Mouse (Mus musculus): Measurements from ENCODE around the gene Fam163a. TPM values are rescaled to one million over a fixed set of nuclear protein-coding genes. Genes with fewer than 3 reads are reported as not detected.
"Not testable (repeated sequence)": the region's sequence is repeated elsewhere in the genome, so short reads cannot be mapped to it uniquely, and the experiment has no call there.

Fam163a gene
- polyA plus RNA-seq, 1 experiment from 2014 or later = 7.8 TPM

DNA sequence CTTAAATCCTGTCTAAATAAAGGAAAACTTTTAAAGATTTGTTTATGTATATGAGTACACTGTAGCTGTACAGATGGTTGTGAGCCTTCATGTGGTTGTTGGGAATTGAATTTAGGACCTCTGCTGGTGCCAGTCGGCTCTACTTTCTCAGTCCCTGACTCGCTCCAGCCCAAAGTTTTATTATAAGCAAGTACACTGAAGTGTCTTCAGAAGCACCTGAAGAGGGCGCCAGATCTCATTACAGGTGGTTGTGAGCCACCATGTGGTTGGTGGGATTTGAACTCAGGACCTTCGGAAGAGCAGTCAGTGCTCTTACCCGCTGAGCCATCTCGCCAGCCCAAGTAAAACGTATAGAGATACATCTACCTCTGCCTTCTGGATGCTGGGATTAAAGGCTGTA is 164.8 kb downstream of the Fam163a start:
- Histone ChIP-seq H3K36me3 (ENCODE audit: control insufficient read depth, insufficient read depth, low read length) (peaks cover 22% of the 10 kb centered on the region; the same call in 1 of the 2 replicates), H3K4me1 (replicated peaks; ENCODE audit: control insufficient read depth, insufficient read depth, low read length) (peaks cover 28% of the 10 kb centered on the region)
- not testable (repeated sequence) for H3K27me3 ChIP-seq (replicated peaks; ENCODE audit: control insufficient read depth, insufficient read depth, low read length); H3K4me3 ChIP-seq (ENCODE audit: low read depth, low read length); H3K9me3 ChIP-seq (ENCODE audit: control insufficient read depth, low read length); H3K9ac ChIP-seq (ENCODE audit: low read length); DNase-seq (ENCODE audit: low spot score); ATAC-seq (replicated peaks; ENCODE audit: low FRiP score, low TSS enrichment, low read depth); H3K4me2 ChIP-seq (ENCODE audit: low read length); H3K27ac ChIP-seq (ENCODE audit: low read depth)
- 74% methylated on average over 7 of the region's 7 CpGs for WGBS

DNA sequence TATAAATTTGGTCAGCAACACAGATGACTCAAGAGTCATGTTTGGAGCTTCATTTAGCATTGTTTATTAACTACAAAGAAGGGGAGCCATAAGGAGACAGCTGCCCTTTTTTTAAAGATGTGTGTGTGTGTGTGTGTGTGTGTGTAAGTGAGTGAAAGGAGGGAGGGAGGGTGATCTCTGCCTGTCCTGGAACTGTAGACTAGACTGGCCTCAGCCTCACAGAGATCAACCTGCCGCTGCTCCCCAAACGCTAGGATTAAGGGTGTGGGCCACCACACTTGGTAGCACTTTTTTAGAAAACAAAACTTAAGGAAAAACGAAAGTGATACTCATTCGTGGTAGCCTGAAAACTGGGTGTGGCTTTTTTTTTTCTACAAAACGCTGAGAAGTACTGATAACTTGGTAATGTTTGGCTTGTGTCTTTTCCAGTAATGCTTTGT is 167.7 kb downstream of the Fam163a start:
- no peak overlapping the region for H3K9ac ChIP-seq (ENCODE audit: low read length)
- H3K4me3 ChIP-seq (ENCODE audit: low read depth, low read length) = peak overlapping the region; percentile 58
- no peaks in the 10 kb centered on the region for H3K27me3 ChIP-seq (replicated peaks; ENCODE audit: control insufficient read depth, insufficient read depth, low read length)
- peak overlapping the region; percentile 62 for H3K4me2 ChIP-seq (ENCODE audit: low read length)
- peaks cover 23% of the 10 kb centered on the region for H3K4me1 ChIP-seq (replicated peaks; ENCODE audit: control insufficient read depth, insufficient read depth, low read length)
- WGBS = 35% methylated on average over 5 of the region's 5 CpGs
- 0 out of 2 replicates have a peak overlapping the region, but pooled peaks have one; percentile 38 for H3K27ac ChIP-seq (ENCODE audit: low read depth)
- no peak for DNase-seq (ENCODE audit: low spot score)
- no peak for ATAC-seq (replicated peaks; ENCODE audit: low FRiP score, low TSS enrichment, low read depth)
- H3K36me3 ChIP-seq (ENCODE audit: control insufficient read depth, insufficient read depth, low read length) = peaks cover 13% of the 10 kb centered on the region
- H3K9me3 ChIP-seq (ENCODE audit: control insufficient read depth, low read length) = no peaks in the 10 kb centered on the region

DNA sequence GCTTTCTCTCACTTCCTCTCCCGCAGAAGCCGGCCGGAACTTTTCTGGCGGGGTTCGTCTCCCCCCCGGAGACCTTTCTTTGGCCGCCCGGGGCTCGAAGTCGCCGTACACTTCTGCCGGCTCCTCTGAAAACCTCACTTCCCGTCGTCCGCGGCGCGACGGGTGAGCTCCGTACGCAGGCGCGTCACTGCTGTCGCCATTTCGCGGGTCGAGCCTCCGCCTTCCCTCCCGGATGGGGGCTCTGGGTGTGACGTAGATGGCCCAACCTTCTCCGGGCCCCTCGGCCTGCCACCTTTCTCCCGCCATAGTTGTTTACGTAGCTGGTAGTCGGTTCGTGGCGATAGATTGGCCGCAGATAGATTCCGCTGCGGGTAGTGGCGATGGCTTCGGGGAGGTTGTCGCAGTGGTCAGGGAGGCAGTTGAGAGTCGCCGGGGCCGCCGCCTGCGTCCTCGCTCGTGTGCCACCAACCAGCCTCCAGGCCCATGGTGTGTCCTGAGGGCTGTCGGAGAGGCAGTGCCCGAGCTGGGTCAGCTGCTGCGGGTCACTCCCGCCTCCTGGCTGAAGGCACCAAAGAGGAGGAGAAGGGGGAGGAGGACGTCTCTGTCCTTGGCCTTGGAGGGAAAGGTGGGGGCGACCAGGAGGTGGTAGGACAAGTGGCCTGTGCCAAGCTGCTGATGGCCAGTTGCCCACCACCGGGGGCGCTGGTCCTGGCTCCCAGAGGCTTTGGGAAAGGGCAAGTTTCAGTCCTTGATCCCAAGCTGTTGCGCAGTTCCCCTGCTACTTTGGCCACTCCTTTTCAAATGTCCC is 168.7 kb downstream of the Fam163a start, which contains the start of gene Tor1aip1:
TSS of gene Tor1aip1 (minus strand) at position 551 of the 808 bp plus-strand sequence.
- WGBS = under 1% methylated on average over 58 of the region's 59 CpGs
- no peaks in the 10 kb centered on the region for H3K27me3 ChIP-seq (replicated peaks; ENCODE audit: control insufficient read depth, insufficient read depth, low read length)
- peak within 1 kb of the TSS; percentile 99 for H3K27ac ChIP-seq (ENCODE audit: low read depth)
- peak within 1 kb of the TSS; percentile 87 for H3K4me2 ChIP-seq (ENCODE audit: low read length)
- ATAC-seq (replicated peaks; ENCODE audit: low FRiP score, low TSS enrichment, low read depth) = peak; percentile 94
- DNase-seq (ENCODE audit: low spot score) = peak; percentile 99
- H3K9ac ChIP-seq (ENCODE audit: low read length) = peak within 1 kb of the TSS; percentile 78
- peak within 1 kb of the TSS; percentile 58 for H3K4me3 ChIP-seq (ENCODE audit: low read depth, low read length)
- peaks cover 21% of the 10 kb centered on the region for H3K36me3 ChIP-seq (ENCODE audit: control insufficient read depth, insufficient read depth, low read length)
- peaks cover 16% of the 10 kb centered on the region for H3K4me1 ChIP-seq (replicated peaks; ENCODE audit: control insufficient read depth, insufficient read depth, low read length)
- H3K9me3 ChIP-seq (ENCODE audit: control insufficient read depth, low read length) = no peaks in the 10 kb centered on the region

DNA sequence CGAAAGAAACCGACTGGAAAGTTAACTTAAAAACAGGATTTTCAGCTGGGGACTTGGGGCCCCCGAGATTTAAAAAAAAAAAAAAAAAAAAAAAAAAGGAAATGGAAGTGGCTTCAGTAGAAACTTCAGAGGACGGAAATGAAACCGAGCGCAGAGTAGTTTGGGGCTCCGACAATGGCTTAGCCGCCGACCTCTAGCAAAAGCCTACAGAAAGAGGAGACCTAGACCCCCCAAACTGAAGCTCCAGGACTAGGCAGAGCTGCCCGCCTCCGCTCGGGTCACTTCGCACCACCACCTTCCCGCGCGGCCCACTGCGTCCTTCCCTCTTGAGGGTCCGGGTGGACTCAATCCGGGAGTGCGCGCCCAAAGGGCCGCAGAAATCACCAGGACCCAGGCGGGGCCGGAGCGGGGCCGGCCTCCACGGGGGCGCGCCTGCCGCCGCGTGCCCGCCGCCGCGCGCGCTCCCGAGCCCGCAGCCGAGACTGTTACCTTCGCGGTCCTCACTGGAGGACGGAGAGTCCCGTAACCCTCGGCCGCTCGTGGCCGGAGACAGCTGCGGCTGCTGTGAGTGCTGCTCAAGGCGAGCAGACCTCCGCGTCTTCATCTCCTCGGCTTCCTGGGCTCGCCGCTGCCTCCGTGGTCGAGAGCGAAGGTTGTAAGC is 169.4 kb downstream of the Fam163a start, which contains the start of gene Tor1aip2:
TSS of gene Tor1aip2 (plus strand) at position 135 of the 661 bp plus-strand sequence.
- Histone ChIP-seq H3K27ac (ENCODE audit: low read depth) (peak within 1 kb of the TSS; percentile 99), H3K4me2 (ENCODE audit: low read length) (peak within 1 kb of the TSS; percentile 87), H3K4me3 (ENCODE audit: low read depth, low read length) (peak within 1 kb of the TSS; percentile 58), H3K36me3 (ENCODE audit: control insufficient read depth, insufficient read depth, low read length) (peaks cover 29% of the 10 kb centered on the region), H3K4me1 (replicated peaks; ENCODE audit: control insufficient read depth, insufficient read depth, low read length) (peaks cover 15% of the 10 kb centered on the region), H3K27me3 (replicated peaks; ENCODE audit: control insufficient read depth, insufficient read depth, low read length) (no peaks in the 10 kb centered on the region), H3K9ac (ENCODE audit: low read length) (peak within 1 kb of the TSS; percentile 78), H3K9me3 (ENCODE audit: control insufficient read depth, low read length) (no peaks in the 10 kb centered on the region)
- ATAC-seq (replicated peaks; ENCODE audit: low FRiP score, low TSS enrichment, low read depth) (peak; percentile 91), DNase-seq (ENCODE audit: low spot score) (no peak)
- under 1% methylated on average over 59 of the region's 59 CpGs for WGBS

DNA sequence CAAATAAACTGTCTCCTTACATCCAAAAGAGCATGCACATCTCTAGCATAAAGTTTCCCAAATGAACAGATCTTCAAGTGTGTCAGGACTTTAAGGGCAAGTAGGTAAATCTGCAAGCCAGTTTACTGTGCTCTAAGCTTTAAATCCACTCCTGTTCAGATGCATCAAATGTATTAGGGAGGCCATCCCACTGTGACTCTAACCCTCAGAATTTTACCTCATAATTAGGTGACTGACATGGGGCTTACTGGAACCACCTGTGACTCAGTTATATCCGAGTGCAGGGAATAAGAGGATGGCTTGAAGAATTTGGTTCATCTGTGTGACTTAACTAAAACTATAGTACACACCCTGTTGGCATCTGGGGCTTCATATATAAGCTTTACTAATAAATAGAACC is 170.2 kb downstream of the Fam163a start:
- 39% methylated on average over 1 of the region's 1 CpGs for WGBS
- Histone ChIP-seq H3K27me3 (replicated peaks; ENCODE audit: control insufficient read depth, insufficient read depth, low read length) (no peaks in the 10 kb centered on the region), H3K9me3 (ENCODE audit: control insufficient read depth, low read length) (no peaks in the 10 kb centered on the region), H3K36me3 (ENCODE audit: control insufficient read depth, insufficient read depth, low read length) (peaks cover 36% of the 10 kb centered on the region), H3K4me2 (ENCODE audit: low read length) (peak overlapping the region; percentile 87), H3K9ac (ENCODE audit: low read length) (peak overlapping the region; percentile 78), H3K4me1 (replicated peaks; ENCODE audit: control insufficient read depth, insufficient read depth, low read length) (peaks cover 14% of the 10 kb centered on the region), H3K4me3 (ENCODE audit: low read depth, low read length) (peak overlapping the region; percentile 58), H3K27ac (ENCODE audit: low read depth) (peak overlapping the region; percentile 99; the same call in 1 of the 2 replicates)
- ATAC-seq (replicated peaks; ENCODE audit: low FRiP score, low TSS enrichment, low read depth) (no peak), DNase-seq (ENCODE audit: low spot score) (peak; percentile 45)

DNA sequence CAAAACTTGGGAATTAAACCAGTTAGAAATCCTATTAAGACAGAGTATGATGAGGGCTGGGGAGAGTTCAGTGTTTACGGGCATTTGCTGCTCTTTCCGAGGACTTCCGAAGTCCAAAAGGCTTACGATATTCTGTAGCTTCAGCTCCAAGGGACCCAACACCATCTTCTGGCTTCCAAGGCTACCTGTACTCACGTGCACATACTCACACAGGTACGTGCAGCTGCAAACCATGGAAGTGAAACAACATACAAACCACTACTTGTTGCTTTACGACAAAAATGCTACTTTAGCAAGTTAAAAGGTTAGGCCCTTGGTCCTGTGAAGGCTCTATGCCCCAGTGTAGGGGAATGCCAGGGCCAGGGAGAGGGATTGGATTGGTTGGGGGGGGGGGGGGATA is 170.9 kb downstream of the Fam163a start:
- Histone ChIP-seq H3K9me3 (ENCODE audit: control insufficient read depth, low read length) (no peaks in the 10 kb centered on the region), H3K27me3 (replicated peaks; ENCODE audit: control insufficient read depth, insufficient read depth, low read length) (no peaks in the 10 kb centered on the region), H3K9ac (ENCODE audit: low read length) (no peak overlapping the region), H3K4me3 (ENCODE audit: low read depth, low read length) (no peak overlapping the region), H3K4me1 (replicated peaks; ENCODE audit: control insufficient read depth, insufficient read depth, low read length) (peaks cover 14% of the 10 kb centered on the region), H3K36me3 (ENCODE audit: control insufficient read depth, insufficient read depth, low read length) (peaks cover 43% of the 10 kb centered on the region), H3K27ac (ENCODE audit: low read depth) (no peak overlapping the region), H3K4me2 (ENCODE audit: low read length) (no peak overlapping the region)
- ATAC-seq (replicated peaks; ENCODE audit: low FRiP score, low TSS enrichment, low read depth) (no peak), DNase-seq (ENCODE audit: low spot score) (no peak)
- WGBS = 96% methylated on average over 7 of the region's 7 CpGs

DNA sequence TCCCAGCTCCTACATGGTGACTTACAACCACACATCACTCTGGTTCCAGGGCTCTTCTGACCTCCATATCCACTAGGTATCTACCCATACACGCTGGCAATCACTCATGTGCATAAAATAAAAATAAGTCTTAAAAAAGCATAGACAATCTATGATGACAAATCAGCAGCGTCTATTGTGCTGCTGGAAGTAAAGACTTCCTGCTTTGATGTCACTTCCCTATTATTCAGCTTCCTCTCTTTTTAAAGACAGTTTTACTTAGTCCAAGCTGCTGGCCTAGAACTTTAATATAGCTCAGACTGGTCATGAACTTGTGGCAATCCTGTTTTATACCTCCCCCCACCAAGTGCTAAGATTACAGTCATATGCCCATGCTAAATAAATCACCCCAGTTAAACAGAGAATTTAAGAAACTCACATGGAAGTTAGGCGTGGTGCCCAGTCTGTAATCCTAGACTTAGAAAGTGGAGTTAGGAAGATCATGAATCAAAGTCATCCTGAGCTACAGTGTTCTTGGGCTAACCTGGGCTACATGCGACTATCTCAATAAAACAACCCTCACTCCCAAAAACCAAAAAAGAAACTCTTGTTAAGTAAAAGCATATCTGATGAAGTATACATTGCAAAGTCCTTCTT is 176.4 kb downstream of the Fam163a start:
- Histone ChIP-seq H3K4me3 (ENCODE audit: low read depth, low read length) (no peak overlapping the region), H3K27me3 (replicated peaks; ENCODE audit: control insufficient read depth, insufficient read depth, low read length) (no peaks in the 10 kb centered on the region), H3K9me3 (ENCODE audit: control insufficient read depth, low read length) (no peaks in the 10 kb centered on the region), H3K9ac (ENCODE audit: low read length) (no peak overlapping the region), H3K4me1 (replicated peaks; ENCODE audit: control insufficient read depth, insufficient read depth, low read length) (no peaks in the 10 kb centered on the region), H3K27ac (ENCODE audit: low read depth) (no peak overlapping the region), H3K4me2 (ENCODE audit: low read length) (no peak overlapping the region), H3K36me3 (ENCODE audit: control insufficient read depth, insufficient read depth, low read length) (peaks cover 76% of the 10 kb centered on the region)
- ATAC-seq (replicated peaks; ENCODE audit: low FRiP score, low TSS enrichment, low read depth) = no peak
- DNase-seq (ENCODE audit: low spot score) = no peak
- 91% methylated on average over 4 of the region's 4 CpGs for WGBS

GRCm38 (mm10) chr1:156027849-156028248 is 177.0 kb downstream of the Fam163a start:
- no peak overlapping the region for H3K27ac ChIP-seq (ENCODE audit: low read depth)
- no peaks in the 10 kb centered on the region for H3K9me3 ChIP-seq (ENCODE audit: control insufficient read depth, low read length)
- no peaks in the 10 kb centered on the region for H3K27me3 ChIP-seq (replicated peaks; ENCODE audit: control insufficient read depth, insufficient read depth, low read length)
- H3K36me3 ChIP-seq (ENCODE audit: control insufficient read depth, insufficient read depth, low read length) = peaks cover 71% of the 10 kb centered on the region
- 95% methylated on average over 3 of the region's 3 CpGs for WGBS
- H3K4me3 ChIP-seq (ENCODE audit: low read depth, low read length) = no peak overlapping the region
- no peak overlapping the region for H3K9ac ChIP-seq (ENCODE audit: low read length)
- no peaks in the 10 kb centered on the region for H3K4me1 ChIP-seq (replicated peaks; ENCODE audit: control insufficient read depth, insufficient read depth, low read length)
- H3K4me2 ChIP-seq (ENCODE audit: low read length) = no peak overlapping the region
- no peak for DNase-seq (ENCODE audit: low spot score)
- ATAC-seq (replicated peaks; ENCODE audit: low FRiP score, low TSS enrichment, low read depth) = no peak

Data from intestine, embryonic 14.5 days (tissue).